Mouse (Mus musculus): ENCODE data around the gene Map4k4. TPM values are rescaled to one million over a fixed set of nuclear protein-coding genes. Genes with fewer than 3 reads are reported as not detected.

The Map4k4 gene
- polyA plus RNA-seq, 1 experiment from 2014 or later = 40.1 TPM

DNA sequence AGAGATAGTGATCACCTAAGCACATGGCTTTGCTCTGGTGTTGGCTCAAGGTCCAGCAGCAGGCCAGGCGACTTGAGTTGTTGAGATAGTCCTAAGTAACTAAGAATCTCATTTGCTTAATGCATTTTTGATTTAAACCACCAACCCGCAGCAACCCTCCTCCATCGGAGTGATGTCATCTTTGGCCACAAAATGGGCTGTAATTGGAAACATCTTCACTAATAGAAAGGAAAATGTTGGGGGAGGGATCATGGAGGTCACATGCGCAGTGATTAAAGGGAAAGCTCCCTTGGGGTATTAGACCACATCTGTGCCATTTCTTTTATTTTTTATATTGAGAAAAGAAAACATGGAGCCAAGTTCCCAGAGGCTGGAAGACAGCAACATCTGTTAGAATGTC, 61.6 kb downstream of the Map4k4 start:
- DNase-seq (ENCODE audit: low spot score) = no peak
- WGBS = 74% methylated on average over 4 of the region's 4 CpGs
- no peaks in the 10 kb centered on the region for H3K27me3 ChIP-seq (ENCODE audit: insufficient read depth, poor library complexity, severe bottlenecking)
- no peak overlapping the region for H3K4me3 ChIP-seq
- H3K27ac ChIP-seq = no peak overlapping the region
- H3K9me3 ChIP-seq = no peaks in the 10 kb centered on the region
- peaks cover 43% of the 10 kb centered on the region for H3K36me3 ChIP-seq
- peaks cover 43% of the 10 kb centered on the region for H3K4me1 ChIP-seq (replicated peaks)

DNA sequence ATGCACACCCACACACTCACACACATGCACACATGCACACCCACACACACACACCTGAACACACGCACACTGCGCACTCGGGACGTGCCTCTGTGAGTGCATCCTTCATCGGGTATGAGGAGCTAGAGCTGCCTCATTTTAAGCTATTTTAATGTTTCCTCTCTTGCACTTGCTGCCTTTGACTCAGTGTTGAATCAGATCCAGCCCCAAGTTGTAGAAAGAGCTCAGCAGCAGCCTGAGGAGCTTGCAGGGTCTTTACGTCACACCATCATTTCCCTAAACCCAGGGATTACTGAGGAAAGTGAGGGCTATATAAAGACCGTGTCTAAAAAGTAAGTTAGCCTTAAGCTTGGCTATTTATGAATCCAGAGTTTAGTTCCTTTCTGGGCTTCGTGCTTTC, 62.1 kb downstream of the Map4k4 start:
- DNase-seq (ENCODE audit: low spot score) = no peak
- Histone ChIP-seq H3K9me3 (no peaks in the 10 kb centered on the region), H3K27me3 (ENCODE audit: insufficient read depth, poor library complexity, severe bottlenecking) (no peaks in the 10 kb centered on the region), H3K4me1 (replicated peaks) (peaks cover 39% of the 10 kb centered on the region), H3K36me3 (peaks cover 44% of the 10 kb centered on the region), H3K4me3 (no peak overlapping the region), H3K27ac (0 out of 2 replicates have a peak overlapping the region, but pooled peaks have one; percentile 3)
- WGBS = 94% methylated on average over 8 of the region's 8 CpGs

- Histone ChIP-seq H3K27ac (no peak overlapping the region), H3K4me3 (no peak overlapping the region), H3K9me3 (no peaks in the 10 kb centered on the region), H3K4me1 (replicated peaks) (peaks cover 42% of the 10 kb centered on the region), H3K36me3 (peaks cover 49% of the 10 kb centered on the region), H3K27me3 (ENCODE audit: insufficient read depth, poor library complexity, severe bottlenecking) (no peaks in the 10 kb centered on the region)
- no peak for DNase-seq (ENCODE audit: low spot score)
- 84% methylated on average over 3 of the region's 3 CpGs for WGBS
Measured at GRCm38 (mm10) chr1:39963821-39964220, 63.1 kb downstream of the Map4k4 start.

- no peak for DNase-seq (ENCODE audit: low spot score)
- H3K4me3 ChIP-seq = no peak overlapping the region
- H3K36me3 ChIP-seq = peaks cover 49% of the 10 kb centered on the region
- WGBS = 92% methylated on average over 2 of the region's 2 CpGs
- no peaks in the 10 kb centered on the region for H3K9me3 ChIP-seq
- no peak overlapping the region for H3K27ac ChIP-seq
- no peaks in the 10 kb centered on the region for H3K27me3 ChIP-seq (ENCODE audit: insufficient read depth, poor library complexity, severe bottlenecking)
- H3K4me1 ChIP-seq (replicated peaks) = peaks cover 46% of the 10 kb centered on the region
Measured at GRCm38 (mm10) chr1:39964427-39964826, 63.7 kb downstream of the Map4k4 start.

- Histone ChIP-seq H3K4me1 (replicated peaks) (peaks cover 45% of the 10 kb centered on the region), H3K27me3 (ENCODE audit: insufficient read depth, poor library complexity, severe bottlenecking) (no peaks in the 10 kb centered on the region), H3K4me3 (no peak overlapping the region), H3K36me3 (peaks cover 58% of the 10 kb centered on the region), H3K9me3 (no peaks in the 10 kb centered on the region), H3K27ac (no peak overlapping the region)
- no peak for DNase-seq (ENCODE audit: low spot score)
- WGBS = 73% methylated on average over 3 of the region's 3 CpGs
Measured at GRCm38 (mm10) chr1:39965461-39965860, 64.7 kb downstream of the Map4k4 start.

GRCm38 (mm10) chr1:39968999-39969398, 68.3 kb downstream of the Map4k4 start:
- Histone ChIP-seq H3K9me3 (no peaks in the 10 kb centered on the region), H3K27me3 (ENCODE audit: insufficient read depth, poor library complexity, severe bottlenecking) (no peaks in the 10 kb centered on the region), H3K4me1 (replicated peaks) (peaks cover 27% of the 10 kb centered on the region), H3K36me3 (peaks cover 58% of the 10 kb centered on the region), H3K4me3 (no peak overlapping the region), H3K27ac (no peak overlapping the region)
- DNase-seq (ENCODE audit: low spot score) = no peak
- 75% methylated on average over 7 of the region's 7 CpGs for WGBS

- peaks cover 60% of the 10 kb centered on the region for H3K36me3 ChIP-seq
- no peaks in the 10 kb centered on the region for H3K27me3 ChIP-seq (ENCODE audit: insufficient read depth, poor library complexity, severe bottlenecking)
- H3K9me3 ChIP-seq = no peaks in the 10 kb centered on the region
- 51% methylated on average over 2 of the region's 2 CpGs for whole genome bisulfite sequencing
- H3K4me1 ChIP-seq (replicated peaks) = peaks cover 24% of the 10 kb centered on the region
- no peak overlapping the region for H3K27ac ChIP-seq
- H3K4me3 ChIP-seq = no peak overlapping the region
- peak; percentile 38 for DNase-seq (ENCODE audit: low spot score)
Measured at GRCm38 (mm10) chr1:39969771-39970406, 69.2 kb downstream of the Map4k4 start.

DNA sequence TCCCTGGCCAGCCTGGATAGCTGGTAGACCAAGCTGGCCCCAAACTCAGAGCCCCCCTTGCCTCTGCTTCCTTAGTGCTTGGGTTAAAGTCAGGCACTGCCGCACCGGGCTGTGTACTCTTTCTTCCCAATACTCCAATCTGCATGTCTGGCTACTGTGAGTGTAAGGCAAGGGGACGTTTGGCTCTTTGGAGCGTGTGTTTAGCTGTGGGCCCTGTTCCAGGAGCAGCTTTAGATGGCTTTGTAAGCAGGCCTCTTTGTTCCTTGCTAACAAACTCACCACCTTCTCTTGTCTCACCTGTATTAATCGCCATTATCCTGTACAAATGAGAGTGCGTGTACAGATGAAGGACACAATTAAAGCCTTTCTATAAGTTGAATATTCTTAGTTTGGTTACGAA, 71.7 kb downstream of the Map4k4 start:
- Histone ChIP-seq H3K4me3 (no peak overlapping the region), H3K36me3 (peaks cover 70% of the 10 kb centered on the region), H3K27me3 (ENCODE audit: insufficient read depth, poor library complexity, severe bottlenecking) (no peaks in the 10 kb centered on the region), H3K4me1 (replicated peaks) (peaks cover 24% of the 10 kb centered on the region), H3K9me3 (no peaks in the 10 kb centered on the region), H3K27ac (no peak overlapping the region)
- 89% methylated on average over 7 of the region's 7 CpGs for WGBS
- DNase-seq (ENCODE audit: low spot score) = no peak

- Histone ChIP-seq H3K27ac (no peak overlapping the region), H3K4me3 (no peak overlapping the region), H3K4me1 (replicated peaks) (peaks cover 13% of the 10 kb centered on the region), H3K9me3 (no peaks in the 10 kb centered on the region), H3K27me3 (ENCODE audit: insufficient read depth, poor library complexity, severe bottlenecking) (no peaks in the 10 kb centered on the region), H3K36me3 (peaks cover 80% of the 10 kb centered on the region)
- no peak for DNase-seq (ENCODE audit: low spot score)
- WGBS = 86% methylated on average over 4 of the region's 4 CpGs
Measured at GRCm38 (mm10) chr1:39973911-39974310, 73.2 kb downstream of the Map4k4 start.

GRCm38 (mm10) chr1:39975005-39975404, 74.3 kb downstream of the Map4k4 start:
- Histone ChIP-seq H3K4me1 (replicated peaks) (peaks cover 2% of the 10 kb centered on the region), H3K4me3 (no peak overlapping the region), H3K27ac (no peak overlapping the region), H3K36me3 (peaks cover 86% of the 10 kb centered on the region), H3K27me3 (ENCODE audit: insufficient read depth, poor library complexity, severe bottlenecking) (no peaks in the 10 kb centered on the region), H3K9me3 (no peaks in the 10 kb centered on the region)
- DNase-seq (ENCODE audit: low spot score) = no peak
- 89% methylated on average over 2 of the region's 2 CpGs for WGBS

DNA sequence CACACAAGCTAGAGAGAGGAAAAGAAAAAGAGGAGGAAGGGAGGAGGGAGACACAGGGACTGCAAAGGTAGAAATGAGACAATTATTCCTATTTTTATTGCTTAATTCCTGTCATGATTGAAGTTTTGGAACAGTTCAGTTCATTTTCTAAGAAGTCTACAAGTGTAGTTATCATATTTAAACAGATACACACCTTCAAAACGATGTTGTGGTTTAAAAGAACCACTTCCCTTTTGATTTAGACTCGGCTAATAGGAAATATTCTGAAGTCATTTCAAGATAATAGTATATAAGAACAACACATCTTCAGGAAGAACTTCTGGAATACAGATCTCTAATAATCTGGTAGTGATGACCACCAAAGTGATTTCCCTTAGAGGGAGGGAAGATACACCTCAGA, 75.4 kb downstream of the Map4k4 start:
- Histone ChIP-seq H3K27me3 (ENCODE audit: insufficient read depth, poor library complexity, severe bottlenecking) (no peaks in the 10 kb centered on the region), H3K27ac (no peak overlapping the region), H3K4me1 (replicated peaks) (no peaks in the 10 kb centered on the region), H3K4me3 (no peak overlapping the region), H3K36me3 (peaks cover 90% of the 10 kb centered on the region), H3K9me3 (no peaks in the 10 kb centered on the region)
- WGBS = 86% methylated on average over 2 of the region's 2 CpGs
- DNase-seq (ENCODE audit: low spot score) = no peak

- Histone ChIP-seq H3K36me3 (peaks cover 94% of the 10 kb centered on the region), H3K4me1 (replicated peaks) (no peaks in the 10 kb centered on the region), H3K4me3 (no peak overlapping the region), H3K27me3 (ENCODE audit: insufficient read depth, poor library complexity, severe bottlenecking) (no peaks in the 10 kb centered on the region), H3K9me3 (no peaks in the 10 kb centered on the region), H3K27ac (no peak overlapping the region)
- no peak for DNase-seq (ENCODE audit: low spot score)
- 84% methylated on average over 11 of the region's 11 CpGs for WGBS
Measured at GRCm38 (mm10) chr1:39976847-39977744, 76.4 kb downstream of the Map4k4 start.

- no peaks in the 10 kb centered on the region for H3K9me3 ChIP-seq
- peaks cover 100% of the 10 kb centered on the region for H3K36me3 ChIP-seq
- H3K4me1 ChIP-seq (replicated peaks) = no peaks in the 10 kb centered on the region
- H3K27ac ChIP-seq = no peak overlapping the region
- DNase-seq (ENCODE audit: low spot score) = no peak
- no peak overlapping the region for H3K4me3 ChIP-seq
- no peaks in the 10 kb centered on the region for H3K27me3 ChIP-seq (ENCODE audit: insufficient read depth, poor library complexity, severe bottlenecking)
- 91% methylated on average over 20 of the region's 20 CpGs for WGBS
Measured at GRCm38 (mm10) chr1:39978781-39979486, 78.2 kb downstream of the Map4k4 start.
